Mouse (Mus musculus) cortical plate, adult 2 months (tissue): ENCODE measurements around the gene Dnaja2. TPM values are rescaled to one million over a fixed set of nuclear protein-coding genes. Genes with fewer than 3 reads are reported as not detected.

Source experiments
- H3K27ac ChIP-seq: fragments of 200-500 bp; 2 replicates; pipeline ENCODE4 v1.5.1; 2012; ENCODE audit warnings: low read length, control low read depth, inconsistent platforms; ENCODE audit not compliant: insufficient read depth
- H3K4me1 ChIP-seq: fragments of 200-500 bp; 2 replicates; pipeline ENCODE4 v1.6.1; 2011; ENCODE audit warnings: low read length; ENCODE audit not compliant: control insufficient read depth, insufficient read depth
- H3K4me3 ChIP-seq: fragments of 200-500 bp; 2 replicates; pipeline ENCODE4 v1.5.1; 2011; ENCODE audit warnings: mild to moderate bottlenecking, low read length, control low read depth; ENCODE audit not compliant: insufficient read depth
- CTCF ChIP-seq: fragments of 200-500 bp; IDR thresholded peaks from 2 replicates; pipeline ENCODE4 v1.5.1; 2011; ENCODE audit warnings: mild to moderate bottlenecking, control low read depth, low read length; ENCODE audit not compliant: insufficient read depth; ENCODE audit errors: extremely low read depth
- POLR2A ChIP-seq: fragments of 200-500 bp; IDR thresholded peaks from 2 replicates; pipeline ENCODE4 v1.6.1; 2011; ENCODE audit warnings: mild to moderate bottlenecking, low read length, control low read depth; ENCODE audit not compliant: insufficient read depth; ENCODE audit errors: extremely low read depth
- polyA plus RNA-seq: library from polyadenylated mRNA; depleted of rRNA; stranded (reverse); fragments of >200 nt; gene quantifications from 2 replicates; pipeline ENCODE4 v1.2.3, GENCODE M21; 2012

Dnaja2 gene
- polyA plus RNA-seq, 1 experiment, result 95.2 TPM

DNA sequence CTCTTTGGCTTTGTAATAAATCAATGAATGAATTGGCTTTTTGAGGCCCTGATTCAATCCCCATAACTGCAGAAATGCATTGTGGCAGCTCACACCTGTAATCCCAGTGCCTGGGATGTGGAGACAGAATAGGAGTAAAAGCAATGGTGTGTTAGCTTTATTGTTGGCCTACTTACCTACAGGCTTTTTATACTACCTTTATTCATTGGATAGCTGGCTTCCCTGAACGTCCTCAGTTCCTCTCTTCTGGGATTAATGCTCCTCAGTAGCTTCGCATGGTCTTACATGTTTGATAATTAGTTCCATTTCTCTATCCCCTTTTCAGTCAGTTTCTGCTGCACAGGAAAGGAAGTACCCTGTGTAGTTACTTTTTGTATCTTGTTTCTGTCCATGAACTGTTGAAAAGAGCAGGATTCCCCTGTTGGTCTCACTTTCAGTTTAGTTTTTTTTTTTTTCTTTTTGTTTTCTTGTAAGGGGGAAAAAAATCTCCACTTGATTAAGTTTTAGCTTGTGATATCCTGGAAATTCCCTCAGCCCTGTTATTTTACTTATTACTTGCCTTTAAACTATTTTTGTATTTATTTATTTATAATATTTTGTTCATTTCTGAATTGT, 1.9 kb upstream of the Dnaja2 start:
- Histone ChIP-seq H3K27ac (no peak overlapping the region), H3K4me1 (peaks cover 1% of the 10 kb centered on the region; the same call in 1 of the 2 replicates), H3K4me3 (no peak overlapping the region)
- TF ChIP-seq POLR2A, result no peak
- TF ChIP-seq CTCF, result no peak

- peak overlapping the region; percentile 88 for H3K27ac ChIP-seq
- H3K4me1 ChIP-seq, result peaks cover 3% of the 10 kb centered on the region
- H3K4me3 ChIP-seq, result peak overlapping the region; percentile 98
- TF ChIP-seq CTCF, result no peak
- TF ChIP-seq POLR2A, result no peak
Measured at GRCm38 (mm10) chr8:85554391-85555180, 558 bp downstream of the Dnaja2 start.

- TF ChIP-seq CTCF, result no peak
- TF ChIP-seq POLR2A, result no peak
- Histone ChIP-seq H3K4me1 (peaks cover 3% of the 10 kb centered on the region), H3K27ac (no peak overlapping the region), H3K4me3 (no peak overlapping the region)
Measured at GRCm38 (mm10) chr8:85551934-85552333, 3.2 kb downstream of the Dnaja2 start.

GRCm38 (mm10) chr8:85536332-85536731, 18.8 kb downstream of the Dnaja2 start:
- Histone ChIP-seq H3K27ac (no peak overlapping the region), H3K4me3 (no peak overlapping the region)
- no peak for TF ChIP-seq POLR2A
- no peak for TF ChIP-seq CTCF

DNA sequence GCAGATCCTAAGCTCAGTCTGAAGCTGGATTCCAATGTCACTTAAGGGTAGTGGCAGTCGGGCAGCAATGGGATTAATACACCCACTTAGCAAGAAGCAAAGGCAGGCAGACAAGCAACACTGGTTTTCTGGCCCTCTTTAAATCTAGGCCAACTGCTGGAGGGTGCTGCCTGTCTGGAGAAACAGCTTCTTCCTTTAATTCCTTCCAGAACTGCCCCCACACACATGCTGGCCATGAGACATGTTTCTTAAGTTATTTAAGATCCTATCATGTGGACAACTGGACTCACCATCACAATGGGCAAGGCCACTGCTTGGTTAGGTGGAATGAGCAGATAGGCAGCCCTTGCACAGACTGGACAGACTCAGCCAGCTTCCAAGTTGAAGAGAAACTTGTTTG, 21.0 kb downstream of the Dnaja2 start:
- H3K4me1 ChIP-seq, result 0 out of 2 replicates have a peak, but pooled peaks cover 5% of the 10 kb centered on the region
- no peak overlapping the region for H3K27ac ChIP-seq
- H3K4me3 ChIP-seq, result no peak overlapping the region
- no peak for TF ChIP-seq CTCF
- TF ChIP-seq POLR2A, result no peak

More at GRCm38 (mm10) chr8:85536332-85536731, 18.8 kb downstream of the Dnaja2 start:
- 0 out of 2 replicates have a peak, but pooled peaks cover 5% of the 10 kb centered on the region for H3K4me1 ChIP-seq

DNA sequence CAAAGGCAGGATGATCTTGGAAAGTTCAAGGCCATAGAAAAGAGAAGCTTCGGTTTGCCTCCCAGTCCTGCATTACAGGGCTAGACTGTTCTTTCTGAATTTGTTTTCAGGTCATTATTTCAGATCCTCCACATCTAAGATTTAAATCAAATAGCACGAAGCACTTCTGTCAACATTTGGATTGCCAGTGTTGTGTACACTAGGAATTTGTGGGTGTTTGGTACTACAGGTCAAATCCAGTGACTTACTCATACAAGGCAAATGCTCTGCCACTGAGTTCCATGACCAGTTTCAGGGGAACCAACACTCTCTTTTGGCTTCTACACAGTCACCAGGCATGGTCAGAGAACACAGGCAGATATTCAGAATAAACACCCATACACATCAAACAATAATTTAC, 21.7 kb downstream of the Dnaja2 start:
- Histone ChIP-seq H3K4me3 (no peak overlapping the region), H3K27ac (no peak overlapping the region), H3K4me1 (peaks cover 6% of the 10 kb centered on the region; the same call in 1 of the 2 replicates)
- TF ChIP-seq POLR2A (no peak), CTCF (no peak)

DNA sequence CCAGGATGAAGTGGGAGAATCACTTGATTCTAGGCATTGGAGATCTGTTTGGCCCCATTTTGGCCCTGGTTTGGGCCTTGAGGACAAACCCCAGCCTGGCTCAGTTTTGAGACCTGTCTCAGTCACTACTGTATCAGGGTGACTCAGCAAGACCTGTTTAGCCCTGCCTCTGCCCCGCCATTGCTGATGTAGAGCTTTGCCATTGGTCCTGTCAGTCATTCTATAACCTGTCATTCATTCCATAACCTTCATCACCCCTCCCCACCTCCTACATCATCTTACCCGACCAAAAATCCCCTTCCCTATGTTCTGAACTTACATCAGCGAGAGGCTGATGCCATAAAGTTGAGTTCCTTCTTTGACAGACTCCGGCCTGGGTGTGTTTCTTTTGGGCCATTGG, 22.3 kb downstream of the Dnaja2 start:
- peaks cover 6% of the 10 kb centered on the region; the same call in 1 of the 2 replicates for H3K4me1 ChIP-seq
- no peak overlapping the region for H3K27ac ChIP-seq
- H3K4me3 ChIP-seq, result no peak overlapping the region
- TF ChIP-seq CTCF (no peak), POLR2A (no peak)

GRCm38 (mm10) chr8:85531471-85531870, 23.7 kb downstream of the Dnaja2 start:
- Histone ChIP-seq H3K4me3 (no peak overlapping the region), H3K4me1 (peaks cover 6% of the 10 kb centered on the region; the same call in 1 of the 2 replicates), H3K27ac (no peak overlapping the region)
- TF ChIP-seq POLR2A (no peak), CTCF (no peak)

DNA sequence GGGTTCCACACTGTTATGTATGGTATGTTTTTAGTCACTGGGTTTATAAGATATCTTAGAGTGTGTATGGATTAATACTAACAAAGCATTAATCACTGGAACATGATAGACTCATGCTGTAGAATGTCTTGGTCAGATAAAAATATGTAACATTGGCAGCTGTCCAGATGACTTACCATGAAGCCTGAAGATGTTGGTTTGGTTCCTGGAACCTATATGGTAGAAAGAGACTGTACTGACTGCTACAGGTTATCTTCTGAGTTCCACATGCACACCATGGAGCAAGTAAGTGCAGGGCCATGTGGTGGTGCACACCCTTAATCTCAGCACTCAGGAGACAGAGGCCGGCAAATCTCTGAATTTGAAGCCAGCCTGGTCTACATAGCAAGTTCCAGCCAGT, 24.4 kb downstream of the Dnaja2 start:
- Histone ChIP-seq H3K4me3 (no peak overlapping the region), H3K4me1 (peaks cover 6% of the 10 kb centered on the region; the same call in 1 of the 2 replicates), H3K27ac (no peak overlapping the region)
- TF ChIP-seq POLR2A, result no peak
- no peak for TF ChIP-seq CTCF
